Mouse (Mus musculus) ES-Bruce4 (cell line): Measurements from ENCODE around the gene 4930519G04Rik.

Source experiments
- CTCF ChIP-seq: IDR thresholded peaks from one replicate; pipeline ENCODE4 v1.8.1; 2011; ENCODE audit warnings: low read depth, low read length
- EP300 ChIP-seq: IDR thresholded peaks from 2 replicates; pipeline ENCODE4 v1.6.1; 2011; ENCODE audit warnings: low read depth, low read length; ENCODE audit not compliant: insufficient read depth
- POLR2A ChIP-seq: IDR thresholded peaks from one replicate; pipeline ENCODE4 v1.8.1; 2011; ENCODE audit warnings: low read length; ENCODE audit not compliant: insufficient read depth

DNA sequence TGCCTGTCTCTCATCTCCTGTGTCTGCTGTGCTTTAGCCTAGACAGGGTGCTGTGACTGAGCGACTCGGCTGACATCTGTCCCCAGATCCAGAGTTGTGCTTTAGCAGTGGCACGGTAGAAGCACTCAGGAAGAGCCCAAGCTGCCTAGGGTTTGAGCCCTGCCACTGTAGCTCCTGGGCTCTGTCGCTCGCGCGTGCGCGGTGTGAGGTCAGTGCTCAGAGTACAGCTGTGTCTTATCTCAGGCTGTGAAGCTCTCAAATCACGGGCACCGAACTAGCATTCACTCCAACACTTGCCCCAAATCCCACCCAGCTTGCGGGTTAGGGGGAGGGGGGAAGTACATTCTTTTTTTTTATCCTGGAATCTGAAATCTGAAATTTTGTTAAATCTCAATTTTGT is 16.6 kb upstream of the 4930519G04Rik start:
- no peak for TF ChIP-seq CTCF
- no peak for TF ChIP-seq POLR2A
- no peak for TF ChIP-seq EP300
